Mouse (Mus musculus) liver, postnatal 0 days (tissue): Measurements from ENCODE around the gene Tnrc18.
A peak's percentile ranks its signal among the peaks of the same experiment; 100 is the strongest.

Experiments
- CTCF ChIP-seq: sonication (generic); IDR thresholded peaks from 2 replicates; pipeline ENCODE4 v1.5.1; 2016; ENCODE audit warnings: antibody characterized with exemption, low read depth
- EP300 ChIP-seq: IDR thresholded peaks from 2 replicates; pipeline ENCODE4 v1.6.1; 2016; ENCODE audit warnings: antibody characterized with exemption, low read depth, mild to moderate bottlenecking

DNA sequence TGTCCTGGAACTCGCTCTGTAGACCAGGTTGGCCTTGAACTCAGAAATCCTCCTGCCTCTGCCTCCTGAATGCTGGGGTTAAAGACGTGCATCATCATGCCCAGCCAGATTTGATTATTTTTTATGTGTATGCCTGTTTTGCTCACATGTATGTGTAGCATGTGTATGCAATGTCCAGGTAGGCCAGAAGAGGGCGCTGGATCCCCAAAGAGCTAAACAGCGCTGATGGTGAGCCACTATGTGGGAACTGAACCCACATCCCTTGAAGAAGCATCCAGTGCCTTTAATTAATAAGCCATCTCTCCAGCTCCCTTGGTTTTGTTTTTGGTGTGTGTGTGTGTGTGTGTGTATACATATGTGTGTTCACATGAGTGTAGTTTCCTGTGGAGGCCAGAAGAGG lies 38.9 kb upstream of the Tnrc18 start:
- TF ChIP-seq CTCF (peak; percentile 31; the same call in 1 of the 2 replicates), EP300 (no peak)
